Mouse (Mus musculus): Measurements from ENCODE around the gene Mybpc3.

Gene Mybpc3

GRCm38 (mm10) chr2:91117585-91118275 lies at the start of gene Mybpc3:
Mybpc3 (plus strand) TSS chr2:91118144.
- DNase-seq = peak; percentile 53

DNA sequence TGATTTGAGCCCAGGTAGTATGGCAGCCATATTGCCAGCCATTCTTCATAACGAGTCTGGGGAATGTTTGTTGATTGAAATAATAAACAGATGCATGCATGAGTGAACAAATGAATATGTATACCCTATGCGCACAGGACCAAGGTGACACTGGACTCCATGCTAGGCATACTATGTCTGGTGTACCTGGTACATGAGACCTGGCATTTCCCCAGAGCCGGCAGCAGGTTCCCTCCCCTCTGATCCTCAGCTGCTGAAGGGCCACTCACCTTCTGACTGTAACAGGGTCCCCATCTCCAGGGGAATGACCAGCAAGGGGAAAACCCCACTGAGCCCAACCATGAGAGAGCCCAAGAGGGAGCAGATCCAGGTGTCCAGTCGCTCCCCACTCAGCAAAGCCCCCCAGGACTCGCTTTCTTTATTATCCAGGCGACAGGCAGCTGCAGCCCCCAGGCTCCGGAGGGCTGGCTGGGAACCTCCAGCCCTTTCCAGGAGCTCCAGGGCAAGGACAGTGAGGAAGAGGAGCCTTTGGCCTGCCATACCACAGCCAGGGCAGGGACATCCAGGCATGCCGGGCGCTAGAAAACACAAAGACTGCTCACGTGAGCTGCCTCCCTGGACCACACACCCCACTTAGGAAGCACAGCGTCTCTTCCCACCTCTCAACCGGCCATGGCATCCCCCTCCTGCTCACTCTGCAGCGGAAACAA lies 49.6 kb upstream of the Mybpc3 start:
- DNase-seq = no peak

- DNase-seq = no peak
Measured at GRCm38 (mm10) chr2:91068872-91069165, 49.1 kb upstream of the Mybpc3 start.

GRCm38 (mm10) chr2:91069306-91070000 lies 48.5 kb upstream of the Mybpc3 start:
- no peak for DNase-seq

- DNase-seq = peak; percentile 96
Measured at GRCm38 (mm10) chr2:91070076-91070800, 47.7 kb upstream of the Mybpc3 start, which contains the start of gene Slc39a13. Slc39a13 (minus strand) TSS chr2:91070417.

GRCm38 (mm10) chr2:91071059-91071458 lies 46.9 kb upstream of the Mybpc3 start:
- DNase-seq = peak; percentile 60

GRCm38 (mm10) chr2:91072092-91072491 lies 45.9 kb upstream of the Mybpc3 start:
- no peak for DNase-seq

GRCm38 (mm10) chr2:91077957-91078313 lies 40.0 kb upstream of the Mybpc3 start:
- DNase-seq = no peak

DNA sequence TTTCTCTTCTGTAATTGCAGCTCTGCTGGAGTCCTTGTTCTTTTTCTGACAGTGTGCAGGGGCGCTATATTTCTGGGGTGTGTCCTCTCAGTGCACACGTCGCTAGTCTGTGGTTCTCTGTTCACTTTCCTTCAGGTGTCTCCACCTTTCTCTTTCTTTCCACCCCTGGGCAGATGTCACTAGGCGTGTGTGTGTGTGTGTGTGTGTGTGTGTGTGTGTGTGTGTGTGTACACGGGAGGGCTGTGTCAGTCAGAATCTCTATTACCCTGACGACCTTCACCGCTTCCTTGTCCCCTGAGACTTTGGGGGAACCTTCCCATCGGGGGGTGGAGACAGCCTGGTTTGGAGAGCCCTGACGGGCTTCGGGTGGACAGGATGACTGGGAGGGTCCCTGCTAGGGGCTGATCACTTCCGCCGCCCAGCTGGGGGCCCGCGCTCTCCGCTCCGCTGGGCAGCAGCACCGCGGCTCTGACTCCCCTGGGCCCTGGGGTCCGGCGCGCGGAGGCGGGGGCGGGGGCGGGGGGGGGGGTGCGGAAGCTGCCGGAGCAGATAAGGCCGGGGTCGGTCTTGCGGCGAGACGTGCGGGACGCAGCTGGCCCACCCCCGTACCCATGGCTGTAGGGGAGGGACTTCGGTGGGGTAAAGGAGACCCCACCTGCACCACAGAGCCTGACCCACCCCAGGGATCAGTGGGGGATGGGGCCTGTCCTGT lies 39.5 kb upstream of the Mybpc3 start:
- DNase-seq = no peak

DNA sequence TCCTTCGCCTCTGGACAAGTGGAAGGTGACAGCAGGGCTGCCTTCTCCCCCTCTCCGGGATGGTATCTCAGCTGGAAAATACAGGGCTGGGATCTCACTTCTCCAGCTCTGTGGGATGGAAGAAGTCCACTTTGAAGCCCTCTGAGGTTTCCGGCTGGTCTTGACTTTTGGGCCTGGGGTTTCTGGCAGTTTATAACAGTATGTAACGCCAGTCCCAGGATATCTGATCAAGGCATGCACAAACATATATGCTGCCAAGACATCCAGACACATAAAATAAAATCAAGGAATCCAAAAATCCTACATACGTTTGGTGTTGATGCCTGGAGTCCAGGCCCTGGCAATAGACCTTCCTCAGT lies 38.9 kb upstream of the Mybpc3 start:
- DNase-seq = no peak

- DNase-seq = no peak
Measured at GRCm38 (mm10) chr2:91080784-91081513, 37.0 kb upstream of the Mybpc3 start.

GRCm38 (mm10) chr2:91081775-91082695 lies 35.9 kb upstream of the Mybpc3 start, which contains the start of gene Spi1:
Spi1 (plus strand) TSS chr2:91082390.
- DNase-seq = no peak

- no peak for DNase-seq
Measured at GRCm38 (mm10) chr2:91082844-91083243, 35.1 kb upstream of the Mybpc3 start.

- no peak for DNase-seq
Measured at GRCm38 (mm10) chr2:91083366-91083940, 34.5 kb upstream of the Mybpc3 start.

- DNase-seq = no peak
Measured at GRCm38 (mm10) chr2:91084179-91084820, 33.6 kb upstream of the Mybpc3 start.

DNA sequence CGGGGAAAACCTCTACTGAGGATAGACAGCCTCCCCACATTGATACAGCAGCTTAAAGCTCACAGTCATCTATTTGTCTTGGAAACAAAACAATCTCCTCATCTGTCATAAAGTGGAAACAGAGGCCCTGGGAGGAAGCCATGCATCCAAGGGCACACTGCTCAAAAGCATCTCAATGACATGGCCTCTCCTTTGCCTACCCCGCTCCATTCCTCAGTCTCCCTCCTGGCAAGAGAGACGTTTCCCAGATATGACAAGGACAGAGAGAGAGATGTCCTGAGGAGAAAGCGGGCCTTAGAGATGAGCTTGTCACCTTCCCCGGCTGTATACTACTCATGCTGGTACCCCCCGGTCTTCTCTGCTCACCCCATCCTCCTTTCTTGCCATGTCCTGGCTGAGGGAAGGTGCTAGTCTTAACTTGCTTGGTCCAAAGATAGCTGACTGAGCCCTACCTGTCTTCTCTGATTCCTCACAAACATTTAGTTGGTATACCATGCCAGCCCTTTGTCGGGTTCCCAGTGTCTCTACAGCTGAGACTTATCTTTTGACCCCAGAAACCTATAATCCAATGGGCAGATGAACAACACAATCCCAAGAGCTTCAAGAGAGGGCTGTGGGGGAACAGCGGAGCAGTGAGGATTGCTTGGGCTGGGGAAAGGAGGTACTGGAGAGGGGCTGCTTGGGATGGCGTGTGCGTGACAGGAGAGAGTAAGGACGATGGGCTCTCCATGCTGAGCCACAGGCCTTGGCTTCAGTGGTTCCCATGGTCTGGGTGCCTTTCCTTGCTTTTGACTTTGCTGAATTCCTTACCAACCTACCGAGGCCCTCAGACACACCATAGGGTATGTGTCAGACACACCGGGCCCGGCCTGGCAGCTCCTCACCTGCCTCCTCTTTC lies 32.2 kb upstream of the Mybpc3 start:
- DNase-seq = no peak

DNA sequence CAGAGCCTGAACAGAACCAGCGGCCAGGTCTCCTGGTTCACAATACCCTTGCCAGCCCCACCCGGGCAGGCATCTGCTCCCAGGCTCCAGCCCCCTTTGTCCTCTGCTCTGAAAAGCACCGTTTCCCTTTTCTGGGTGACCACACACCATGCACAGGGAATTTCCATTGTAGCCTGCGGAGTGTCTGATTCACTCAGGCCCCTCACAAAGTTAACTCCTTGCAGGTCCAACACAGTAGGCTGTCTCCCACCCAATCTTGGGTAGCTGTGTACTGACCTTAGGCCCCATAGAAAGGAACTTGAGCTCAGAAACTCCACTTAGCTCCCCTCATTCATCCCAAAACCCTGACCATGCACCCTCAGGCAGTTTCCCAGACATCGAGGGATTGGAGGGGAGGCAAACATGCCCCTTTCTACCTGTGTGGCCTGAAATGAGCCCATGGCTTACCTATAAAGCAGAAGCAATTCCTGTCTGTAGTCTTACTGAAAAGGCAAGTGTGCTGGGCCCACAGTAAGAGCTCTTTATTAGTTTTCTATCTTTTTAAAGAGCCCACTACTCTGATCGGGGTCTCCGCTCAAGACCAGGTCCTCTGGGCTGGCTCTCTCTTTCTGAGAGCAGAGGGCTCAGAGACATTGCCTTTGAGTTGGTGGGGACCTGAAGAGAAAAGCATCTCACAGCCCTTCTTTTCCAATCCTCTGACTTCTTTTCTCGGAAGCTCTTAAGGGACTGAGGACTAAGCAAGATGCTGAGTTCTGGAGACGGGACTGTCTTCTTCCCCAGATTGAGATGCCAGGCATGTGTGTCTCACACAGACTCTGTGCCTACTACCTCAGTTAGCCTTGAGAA lies 31.3 kb upstream of the Mybpc3 start:
- no peak for DNase-seq

- no peak for DNase-seq
Measured at GRCm38 (mm10) chr2:91087453-91087852, 30.5 kb upstream of the Mybpc3 start.
